Mouse (Mus musculus): ENCODE data around the gene Zc3h12c. TPM values are rescaled to one million over a fixed set of nuclear protein-coding genes. Genes with fewer than 3 reads are reported as not detected.

Zc3h12c gene
- polyA plus RNA-seq (2016; fragmentation: Nextera tagmentation; extraction: Ambion mirVana) = 6.9 and 9.6 TPM in 2 replicates

DNA sequence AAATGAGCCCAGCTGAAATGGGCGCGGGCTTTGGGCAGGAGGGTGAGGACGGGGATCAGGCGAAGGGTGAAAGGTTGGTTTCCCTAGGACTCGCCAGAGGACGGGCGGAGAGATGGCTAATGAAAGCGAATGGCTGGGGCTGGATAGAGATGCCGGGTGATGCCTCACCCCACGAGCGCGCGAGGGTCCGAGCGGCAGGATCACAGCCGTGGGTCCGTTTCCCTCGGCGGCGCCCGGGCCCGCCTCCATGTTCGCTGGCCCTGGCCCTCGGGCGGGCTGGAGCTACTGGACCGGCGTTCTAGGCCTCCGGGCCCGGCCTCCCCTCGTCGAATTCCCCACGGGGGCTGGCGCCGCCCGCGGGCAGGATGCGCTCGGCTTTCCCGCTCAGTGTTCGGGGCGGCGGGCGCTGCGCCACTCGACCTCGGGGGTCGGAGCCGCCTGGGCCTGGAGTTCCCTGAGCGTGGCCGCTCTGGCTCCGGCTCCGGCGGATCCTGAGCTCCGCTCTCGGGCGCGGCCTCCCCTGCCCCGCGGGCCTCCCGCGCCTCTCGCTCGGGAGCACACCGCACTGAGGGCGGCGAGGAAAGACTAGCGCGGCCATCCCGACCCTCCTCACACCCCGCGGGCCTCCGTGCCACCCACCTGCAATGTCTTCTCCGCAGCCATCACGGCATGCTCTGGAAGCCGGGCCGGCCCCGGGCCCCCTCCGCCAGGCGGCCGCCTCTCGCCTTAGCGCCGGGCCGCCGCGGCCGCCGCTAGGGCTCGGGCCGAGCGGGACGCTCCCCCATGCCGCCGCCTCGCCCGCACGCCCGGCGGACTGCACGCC, at the start of gene Zc3h12c:
Zc3h12c (minus strand) TSS at position 710 of the 823 bp plus-strand sequence.
- Histone ChIP-seq H3K27me3 (ENCODE audit: low read depth, poor library complexity, severe bottlenecking) (peaks cover 25% of the 10 kb centered on the region), H3K36me3 (peaks cover under 1% of the 10 kb centered on the region; the same call in 1 of the 2 replicates), H3K9me3 (replicated peaks) (no peaks in the 10 kb centered on the region), H3K27ac (replicated peaks) (peak within 1 kb of the TSS; percentile 99), H3K4me1 (peaks cover 43% of the 10 kb centered on the region), H3K4me3 (peak within 1 kb of the TSS; percentile 93)
- DNase-seq (ENCODE audit: low spot score) = peak; percentile 77
- under 1% methylated on average over 99 of the region's 100 CpGs for WGBS

- no peak overlapping the region for H3K4me3 ChIP-seq
- H3K36me3 ChIP-seq = no peaks in the 10 kb centered on the region
- H3K27me3 ChIP-seq (ENCODE audit: low read depth, poor library complexity, severe bottlenecking) = no peaks in the 10 kb centered on the region
- peaks cover 5% of the 10 kb centered on the region; the same call in 1 of the 2 replicates for H3K4me1 ChIP-seq
- no peak for DNase-seq (ENCODE audit: low spot score)
- H3K27ac ChIP-seq (replicated peaks) = no peak overlapping the region
- no peaks in the 10 kb centered on the region for H3K9me3 ChIP-seq (replicated peaks)
- 82% methylated on average over 4 of the region's 4 CpGs for WGBS
These were observed 49.3 kb upstream of the Zc3h12c start for GRCm38 (mm10) chr9:52217636-52218035.

- Histone ChIP-seq H3K27me3 (ENCODE audit: low read depth, poor library complexity, severe bottlenecking) (no peaks in the 10 kb centered on the region), H3K36me3 (no peaks in the 10 kb centered on the region), H3K4me1 (no peaks in the 10 kb centered on the region), H3K27ac (replicated peaks) (no peak overlapping the region), H3K4me3 (no peak overlapping the region), H3K9me3 (replicated peaks) (no peaks in the 10 kb centered on the region)
- no peak for DNase-seq (ENCODE audit: low spot score)
- 89% methylated on average over 3 of the region's 3 CpGs for WGBS
These were observed 46.9 kb upstream of the Zc3h12c start for GRCm38 (mm10) chr9:52215291-52215690.

DNA sequence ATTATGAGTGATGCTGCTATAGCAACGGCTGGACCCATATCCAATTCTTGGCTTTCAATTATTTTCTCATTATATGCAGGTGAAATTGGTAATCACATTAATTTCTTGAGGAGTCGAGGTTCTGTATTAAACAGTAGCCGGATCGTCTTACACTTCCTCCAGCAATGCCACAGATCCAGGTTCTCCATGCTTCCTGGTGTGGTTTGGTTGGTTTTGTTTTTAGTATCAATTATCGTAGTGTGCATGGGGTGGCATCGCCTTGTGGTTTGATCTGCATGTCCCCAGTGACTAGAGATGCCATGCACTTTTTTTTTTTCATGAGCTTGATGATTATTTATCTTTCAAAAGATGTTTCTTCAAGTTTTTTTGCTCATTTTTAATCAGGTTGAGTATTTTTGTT, 44.0 kb upstream of the Zc3h12c start:
- Histone ChIP-seq H3K27me3 (ENCODE audit: low read depth, poor library complexity, severe bottlenecking) (no peaks in the 10 kb centered on the region), H3K36me3 (no peaks in the 10 kb centered on the region), H3K4me3 (no peak overlapping the region), H3K27ac (replicated peaks) (no peak overlapping the region), H3K9me3 (replicated peaks) (no peaks in the 10 kb centered on the region), H3K4me1 (no peaks in the 10 kb centered on the region)
- DNase-seq (ENCODE audit: low spot score) = no peak
- 93% methylated on average over 6 of the region's 6 CpGs for WGBS

DNA sequence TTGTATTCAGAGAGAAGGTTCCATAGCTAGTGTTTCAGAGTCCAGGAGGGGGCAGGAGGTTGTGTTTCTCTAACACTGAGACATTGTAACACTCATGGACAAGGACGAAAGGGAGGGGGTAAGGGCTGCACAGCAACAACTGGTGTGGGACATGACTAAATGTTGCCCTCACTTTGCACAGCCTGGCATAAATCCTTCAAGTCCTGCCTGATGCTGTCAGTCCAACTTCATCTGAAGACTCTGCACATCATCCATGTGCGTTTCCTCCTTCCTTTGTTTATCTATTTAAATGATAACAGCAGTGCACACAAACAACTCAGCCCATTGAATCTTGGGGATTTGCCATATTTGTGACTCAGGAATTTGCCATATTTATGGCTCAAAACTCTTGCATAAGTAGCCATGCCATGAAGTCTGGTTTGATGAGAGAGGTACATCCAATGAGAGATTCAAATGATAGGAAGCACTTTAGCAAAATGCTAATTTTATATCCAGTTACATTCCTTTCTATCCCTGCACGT, 40.2 kb upstream of the Zc3h12c start:
- Histone ChIP-seq H3K4me1 (no peaks in the 10 kb centered on the region), H3K27ac (replicated peaks) (no peak overlapping the region), H3K9me3 (replicated peaks) (no peaks in the 10 kb centered on the region), H3K36me3 (no peaks in the 10 kb centered on the region), H3K27me3 (ENCODE audit: low read depth, poor library complexity, severe bottlenecking) (no peaks in the 10 kb centered on the region), H3K4me3 (no peak overlapping the region)
- no peak for DNase-seq (ENCODE audit: low spot score)
- WGBS = 84% methylated on average over 3 of the region's 3 CpGs

- Histone ChIP-seq H3K27ac (replicated peaks) (no peak overlapping the region), H3K36me3 (no peaks in the 10 kb centered on the region), H3K4me1 (no peaks in the 10 kb centered on the region), H3K27me3 (ENCODE audit: low read depth, poor library complexity, severe bottlenecking) (no peaks in the 10 kb centered on the region), H3K9me3 (replicated peaks) (no peaks in the 10 kb centered on the region), H3K4me3 (no peak overlapping the region)
- 92% methylated on average over 4 of the region's 4 CpGs for WGBS
- no peak for DNase-seq (ENCODE audit: low spot score)
These were observed 34.8 kb upstream of the Zc3h12c start for GRCm38 (mm10) chr9:52203189-52203588.

DNA sequence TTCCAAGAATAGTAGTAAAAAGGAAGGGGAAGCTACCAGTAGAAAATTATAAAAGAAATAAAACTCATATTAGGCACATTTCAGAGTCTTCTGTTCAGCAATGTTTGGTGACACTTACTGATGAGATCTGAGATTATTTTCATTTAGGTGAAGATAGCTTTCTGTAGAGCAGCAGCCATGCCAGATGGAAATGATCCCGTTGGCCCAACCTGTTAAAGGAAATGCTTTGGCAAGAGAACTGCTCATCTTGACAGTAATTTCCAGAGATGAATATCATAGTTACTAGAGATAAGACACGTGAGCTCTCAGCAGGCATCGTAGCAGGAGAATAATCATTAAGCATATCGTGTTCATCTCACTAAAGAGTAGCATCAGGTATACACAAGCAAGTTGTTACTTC, 31.9 kb upstream of the Zc3h12c start:
- no peaks in the 10 kb centered on the region for H3K4me1 ChIP-seq
- H3K9me3 ChIP-seq (replicated peaks) = no peaks in the 10 kb centered on the region
- DNase-seq (ENCODE audit: low spot score) = no peak
- H3K36me3 ChIP-seq = no peaks in the 10 kb centered on the region
- no peak overlapping the region for H3K27ac ChIP-seq (replicated peaks)
- no peak overlapping the region for H3K4me3 ChIP-seq
- no peaks in the 10 kb centered on the region for H3K27me3 ChIP-seq (ENCODE audit: low read depth, poor library complexity, severe bottlenecking)
- WGBS = 91% methylated on average over 4 of the region's 4 CpGs

DNA sequence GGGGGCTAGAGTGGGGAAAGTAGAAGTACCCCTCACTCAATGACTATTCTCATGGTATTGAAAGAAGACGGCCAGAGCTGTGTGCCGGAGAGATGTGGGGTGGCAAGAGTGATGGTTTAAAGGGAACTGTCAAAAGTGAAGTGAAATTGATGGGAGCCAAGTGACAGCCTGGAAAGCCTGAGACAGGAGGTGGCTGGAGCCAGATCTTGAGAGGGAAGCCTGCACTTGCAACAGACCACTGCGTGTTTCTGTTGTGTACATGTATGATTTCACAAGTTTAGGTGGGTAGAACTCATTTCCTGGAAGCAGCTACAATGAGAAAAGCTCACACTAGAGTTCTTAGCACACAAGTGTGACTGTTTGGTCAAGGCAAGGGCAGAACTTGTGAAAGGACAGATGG, 27.5 kb upstream of the Zc3h12c start:
- Histone ChIP-seq H3K27ac (replicated peaks) (no peak overlapping the region), H3K9me3 (replicated peaks) (no peaks in the 10 kb centered on the region), H3K4me1 (no peaks in the 10 kb centered on the region), H3K4me3 (no peak overlapping the region), H3K27me3 (ENCODE audit: low read depth, poor library complexity, severe bottlenecking) (no peaks in the 10 kb centered on the region), H3K36me3 (no peaks in the 10 kb centered on the region)
- no peak for DNase-seq (ENCODE audit: low spot score)
- WGBS = 93% methylated on average over 3 of the region's 3 CpGs

DNA sequence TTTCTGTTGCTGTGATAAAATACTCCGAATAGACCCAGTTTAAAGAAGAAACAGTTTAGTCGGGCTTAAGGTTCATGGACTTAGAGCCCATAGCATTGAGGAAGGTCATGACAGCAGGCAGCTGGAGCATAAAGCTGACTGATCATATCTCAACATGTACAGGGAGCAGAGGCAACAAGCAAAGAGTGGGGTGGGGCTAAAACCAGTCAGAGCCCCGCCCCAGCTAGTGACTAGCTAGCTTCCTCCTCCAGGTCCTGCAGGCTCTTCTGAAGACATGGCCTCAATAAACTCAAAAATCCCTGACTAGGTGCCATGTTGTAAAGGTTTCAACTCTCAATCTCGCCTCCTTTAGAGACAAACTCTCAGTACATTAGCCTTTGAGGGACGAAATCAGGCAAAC, 25.5 kb upstream of the Zc3h12c start:
- H3K4me3 ChIP-seq = no peak overlapping the region
- WGBS = 89% methylated on average over 5 of the region's 5 CpGs
- DNase-seq (ENCODE audit: low spot score) = no peak
- no peaks in the 10 kb centered on the region for H3K36me3 ChIP-seq
- H3K9me3 ChIP-seq (replicated peaks) = no peaks in the 10 kb centered on the region
- no peak overlapping the region for H3K27ac ChIP-seq (replicated peaks)
- H3K4me1 ChIP-seq = peaks cover under 1% of the 10 kb centered on the region
- no peaks in the 10 kb centered on the region for H3K27me3 ChIP-seq (ENCODE audit: low read depth, poor library complexity, severe bottlenecking)

DNA sequence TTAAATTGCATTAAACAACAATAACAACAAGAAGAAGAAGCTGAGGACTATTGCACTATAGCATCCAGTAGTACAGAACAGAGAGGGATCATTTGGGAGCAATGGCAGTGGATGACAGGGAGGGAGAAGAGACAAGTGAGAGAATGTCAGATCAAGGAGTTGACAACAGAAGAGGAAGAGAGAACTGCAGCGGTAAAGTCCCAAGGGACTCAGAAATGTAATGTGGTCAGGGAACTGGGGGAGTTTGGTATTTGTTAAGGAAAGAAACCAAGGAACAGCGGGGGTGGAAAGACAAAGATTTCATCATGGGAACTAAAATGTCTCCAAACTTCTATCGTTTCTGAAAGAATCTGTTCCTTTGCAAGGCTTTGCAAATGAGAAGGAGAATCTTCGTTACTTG, 22.5 kb upstream of the Zc3h12c start:
- Histone ChIP-seq H3K27ac (replicated peaks) (no peak overlapping the region), H3K9me3 (replicated peaks) (no peaks in the 10 kb centered on the region), H3K4me3 (no peak overlapping the region), H3K27me3 (ENCODE audit: low read depth, poor library complexity, severe bottlenecking) (no peaks in the 10 kb centered on the region), H3K4me1 (peaks cover 12% of the 10 kb centered on the region), H3K36me3 (no peaks in the 10 kb centered on the region)
- DNase-seq (ENCODE audit: low spot score) = no peak
- 87% methylated on average over 4 of the region's 4 CpGs for WGBS

- 38% methylated on average over 8 of the region's 8 CpGs for WGBS
- H3K9me3 ChIP-seq (replicated peaks) = 0 out of 2 replicates have a peak, but pooled peaks cover 3% of the 10 kb centered on the region
- peak overlapping the region; percentile 17; the same call in 1 of the 2 replicates for H3K4me3 ChIP-seq
- H3K27ac ChIP-seq (replicated peaks) = peak overlapping the region; percentile 76
- DNase-seq (ENCODE audit: low spot score) = peak; percentile 38
- peaks cover 12% of the 10 kb centered on the region for H3K4me1 ChIP-seq
- no peaks in the 10 kb centered on the region for H3K27me3 ChIP-seq (ENCODE audit: low read depth, poor library complexity, severe bottlenecking)
- H3K36me3 ChIP-seq = no peaks in the 10 kb centered on the region
These were observed 19.7 kb upstream of the Zc3h12c start for GRCm38 (mm10) chr9:52188106-52188505.

GRCm38 (mm10) chr9:52186296-52186941, 18.0 kb upstream of the Zc3h12c start:
- Histone ChIP-seq H3K4me3 (no peak overlapping the region), H3K36me3 (no peaks in the 10 kb centered on the region), H3K27me3 (ENCODE audit: low read depth, poor library complexity, severe bottlenecking) (no peaks in the 10 kb centered on the region), H3K27ac (replicated peaks) (no peak overlapping the region), H3K9me3 (replicated peaks) (0 out of 2 replicates have a peak, but pooled peaks cover 3% of the 10 kb centered on the region), H3K4me1 (peaks cover 12% of the 10 kb centered on the region)
- WGBS = 85% methylated on average over 3 of the region's 3 CpGs
- DNase-seq (ENCODE audit: low spot score) = no peak

DNA sequence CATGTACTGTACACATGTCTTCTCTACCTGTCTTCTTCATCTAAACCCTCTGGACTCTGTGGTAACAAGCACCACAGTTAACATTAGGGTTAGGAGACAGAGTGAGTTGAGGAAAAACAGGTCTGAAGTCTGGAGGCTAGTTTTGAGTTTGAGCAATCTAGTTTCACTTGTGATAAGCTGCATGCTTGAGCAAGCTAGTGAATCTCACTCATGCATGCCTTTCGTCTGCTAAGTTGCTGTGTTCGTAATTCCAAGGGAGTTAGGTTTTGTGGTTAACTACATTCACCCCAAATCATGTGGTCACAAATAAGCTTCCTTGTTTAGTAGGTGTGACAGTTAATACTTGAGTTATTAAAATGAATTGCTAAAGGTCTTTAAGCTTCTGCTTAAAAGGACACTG, 13.0 kb upstream of the Zc3h12c start:
- Histone ChIP-seq H3K36me3 (no peaks in the 10 kb centered on the region), H3K4me3 (no peak overlapping the region), H3K27me3 (ENCODE audit: low read depth, poor library complexity, severe bottlenecking) (no peaks in the 10 kb centered on the region), H3K9me3 (replicated peaks) (0 out of 2 replicates have a peak, but pooled peaks cover 3% of the 10 kb centered on the region), H3K4me1 (no peaks in the 10 kb centered on the region), H3K27ac (replicated peaks) (no peak overlapping the region)
- WGBS = 74% methylated on average over 2 of the region's 2 CpGs
- no peak for DNase-seq (ENCODE audit: low spot score)
